Mouse (Mus musculus): ENCODE measurements around the gene Slc11a2.

DNA sequence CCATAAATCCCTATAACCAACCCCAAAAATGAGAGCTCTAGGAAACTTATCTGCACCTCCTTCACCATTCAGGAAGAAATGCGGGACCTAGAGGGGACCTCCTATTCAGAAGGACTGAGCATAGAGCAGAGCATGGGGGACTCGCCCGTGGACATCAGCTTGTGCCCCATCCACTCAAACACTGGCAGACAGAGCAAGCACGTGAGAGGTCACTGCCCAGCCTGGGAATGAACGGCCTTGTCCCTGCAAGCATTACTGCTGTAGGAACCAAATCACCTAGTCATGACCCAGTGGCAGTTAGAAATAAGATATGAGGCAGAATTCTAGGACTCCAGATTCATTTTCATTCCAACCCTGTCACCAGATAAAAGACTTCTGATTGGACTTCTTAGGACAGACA lies 13.1 kb downstream of the Slc11a2 start:
- TF ChIP-seq CTCF (IDR thresholded peaks at IDR 0.05) = no peak
- no peak for TF ChIP-seq POLR2A (IDR thresholded peaks at IDR 0.05; ENCODE audit: insufficient read depth, low read depth, low read length)

All from heart, adult 2 months (tissue).